Mouse (Mus musculus) bone marrow macrophage, adult 2 months (primary cell): Measurements from ENCODE around the gene Gm45521.

ENCODE experiments used
- CTCF ChIP-seq: IDR thresholded peaks from 2 replicates; pipeline ENCODE4 v1.5.1; 2012; ENCODE audit warnings: low read depth, mild to moderate bottlenecking, low read length, moderate library complexity
- POLR2A ChIP-seq: IDR thresholded peaks from 2 replicates; pipeline ENCODE4 v1.6.1; 2012; ENCODE audit warnings: mild to moderate bottlenecking, low read depth, low read length, borderline replicate concordance

DNA sequence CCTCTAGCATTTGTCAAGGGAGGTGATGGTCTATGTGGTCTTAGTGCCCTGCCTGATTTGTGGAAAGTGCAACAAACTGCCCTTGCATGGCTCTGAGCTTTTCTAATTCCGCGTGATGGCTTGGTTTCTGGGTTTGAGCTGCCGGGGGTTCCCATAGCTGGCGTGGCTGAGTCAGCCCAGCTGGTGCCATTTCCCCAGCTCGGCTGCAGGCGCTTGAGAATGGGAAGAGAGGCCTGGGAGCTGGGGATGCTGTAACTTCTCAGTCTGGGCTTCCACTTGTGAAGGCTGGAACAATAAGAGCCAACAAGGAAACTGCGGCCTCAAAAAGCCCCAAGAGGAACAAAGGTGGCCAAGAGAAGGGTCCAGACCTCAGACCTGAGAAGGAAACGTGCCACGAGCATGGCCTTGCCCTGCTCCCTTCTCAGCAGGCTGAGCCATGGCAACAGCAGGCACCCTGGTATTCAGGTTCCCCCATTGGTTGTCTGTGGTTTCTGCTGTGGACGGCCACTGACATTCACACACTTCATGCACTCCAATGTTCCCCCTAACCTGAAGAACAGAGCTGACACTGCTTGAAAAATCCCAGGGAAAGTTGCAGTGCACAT lies 14.9 kb downstream of the Gm45521 start:
- TF ChIP-seq POLR2A, result no peak
- TF ChIP-seq CTCF, result no peak
